Mouse (Mus musculus) CH12.LX (cell line): ENCODE data around the gene Ankrd17. TPM values are rescaled to one million over a fixed set of nuclear protein-coding genes. Genes with fewer than 3 reads are reported as not detected.

Source experiments
- DNase-seq: peaks from one replicate; pipeline ENCODE4 v3.0.0-alpha.2; 2013; ENCODE audit errors: extremely low read depth
- H3K27ac ChIP-seq: 2 replicates; pipeline ENCODE4 v1.5.1; 2012; ENCODE audit warnings: low read depth, mild to moderate bottlenecking, control low read depth, moderate library complexity; ENCODE audit not compliant: insufficient read depth
- H3K27me3 ChIP-seq: replicated peaks from 2 replicates; pipeline ENCODE3; 2012; ENCODE audit warnings: inconsistent platforms
- H3K36me3 ChIP-seq, 2 experiments: replicated peaks in 1 of 2; 2 replicates each; pipeline versions ENCODE3 to v1.6.1; 2012; ENCODE audit warnings: inconsistent platforms in 1 of 2, low read length in 1 of 2, mild to moderate bottlenecking in 1 of 2, mixed read lengths in 1 of 2, moderate library complexity in 1 of 2; ENCODE audit not compliant: control insufficient read depth in 1 of 2, insufficient read depth in 1 of 2
- H3K4me1 ChIP-seq, 2 experiments: 2 replicates each; pipeline ENCODE4 v1.6.1; 2012; ENCODE audit warnings: inconsistent platforms in 1 of 2, moderate library complexity in 1 of 2; ENCODE audit not compliant: insufficient read depth in 2 of 2, control insufficient read depth in 1 of 2
- H3K4me2 ChIP-seq: 2 replicates; pipeline ENCODE4 v1.6.1; 2012; ENCODE audit warnings: low read depth, mild to moderate bottlenecking, control low read depth; ENCODE audit not compliant: poor library complexity, insufficient read depth, severe bottlenecking
- H3K4me3 ChIP-seq, 3 experiments: fragments of 150-350 bp in 1 of 3; sonication (generic) in 1 of 3; replicated peaks in 1 of 3; 2 replicates each; pipeline versions ENCODE3 to v1.5.1; 2011 to 2012; ENCODE audit warnings: low read depth in 2 of 3, low read length in 2 of 3, mild to moderate bottlenecking in 2 of 3, moderate library complexity in 2 of 3, control low read depth in 1 of 3, improper control_type of control experiment in 1 of 3, inconsistent platforms in 1 of 3, mixed read lengths in 1 of 3; ENCODE audit not compliant: poor library complexity in 1 of 3
- H3K79me2 ChIP-seq: replicated peaks from 2 replicates; pipeline ENCODE4 v1.6.1; 2012; ENCODE audit warnings: mild to moderate bottlenecking, moderate library complexity; ENCODE audit not compliant: control insufficient read depth, poor library complexity, insufficient read depth, severe bottlenecking; ENCODE audit errors: extremely low read depth
- H3K9ac ChIP-seq: 2 replicates; pipeline ENCODE4 v1.6.1; 2012; ENCODE audit warnings: low read depth, mild to moderate bottlenecking, control low read depth, moderate library complexity; ENCODE audit not compliant: insufficient read depth
- H3K9me3 ChIP-seq: replicated peaks from 2 replicates; pipeline ENCODE3; 2012; ENCODE audit warnings: low read length, inconsistent platforms, mixed read lengths
- BHLHE40 ChIP-seq: IDR thresholded peaks from 2 replicates; pipeline ENCODE4 v1.6.1; 2011; ENCODE audit warnings: mild to moderate bottlenecking, low read depth, low read length, improper control_type of control experiment
- CHD1 ChIP-seq: IDR thresholded peaks from 2 replicates; pipeline ENCODE4 v1.6.1; 2012; ENCODE audit warnings: low read depth, low read length, improper control_type of control experiment, inconsistent platforms
- CHD2 ChIP-seq: IDR thresholded peaks from 2 replicates; pipeline ENCODE4 v1.6.1; 2011; ENCODE audit warnings: low read length, improper control_type of control experiment
- CTCF ChIP-seq, 2 experiments: IDR thresholded peaks in 1 of 2; conservative IDR thresholded peaks in 1 of 2; 2 replicates each; pipeline ENCODE4 v1.5.1; 2011 to 2012; ENCODE audit warnings: low read depth in 2 of 2, low read length in 2 of 2, improper control_type of control experiment in 1 of 2, inconsistent platforms in 1 of 2, mild to moderate bottlenecking in 1 of 2, moderate library complexity in 1 of 2
- E2F4 ChIP-seq: IDR thresholded peaks from 2 replicates; pipeline ENCODE4 v1.6.1; 2011; ENCODE audit warnings: low read depth, low read length, improper control_type of control experiment; ENCODE audit not compliant: insufficient replicate concordance
- ELF1 ChIP-seq: IDR thresholded peaks from 2 replicates; pipeline ENCODE4 v1.6.1; 2014; ENCODE audit warnings: low read depth, mild to moderate bottlenecking, inconsistent platforms, low read length, improper control_type of control experiment
- EP300 ChIP-seq: IDR thresholded peaks from 2 replicates; pipeline ENCODE4 v1.6.1; 2011; ENCODE audit warnings: low read length, improper control_type of control experiment
- ETS1 ChIP-seq: conservative IDR thresholded peaks from 2 replicates; pipeline ENCODE4 v1.6.1; 2012; ENCODE audit warnings: low read depth, mild to moderate bottlenecking, inconsistent platforms, low read length, improper control_type of control experiment, moderate library complexity
- GABPA ChIP-seq: IDR thresholded peaks from 2 replicates; pipeline ENCODE4 v1.6.1; 2012; ENCODE audit warnings: low read depth, low read length, improper control_type of control experiment, inconsistent platforms; ENCODE audit not compliant: insufficient replicate concordance
- HCFC1 ChIP-seq: IDR thresholded peaks from 2 replicates; pipeline ENCODE4 v1.6.1; 2012; ENCODE audit warnings: low read depth, mild to moderate bottlenecking, inconsistent platforms, low read length, improper control_type of control experiment
- IRF4 ChIP-seq: IDR thresholded peaks from 2 replicates; pipeline ENCODE4 v1.6.1; 2014; ENCODE audit warnings: low read depth, mild to moderate bottlenecking, inconsistent platforms, low read length, improper control_type of control experiment
- JUN ChIP-seq: IDR thresholded peaks from 2 replicates; pipeline ENCODE4 v1.6.1; 2011; ENCODE audit warnings: low read depth, mild to moderate bottlenecking, low read length, improper control_type of control experiment, moderate library complexity; ENCODE audit not compliant: insufficient read depth
- JUND ChIP-seq: conservative IDR thresholded peaks from 2 replicates; pipeline ENCODE4 v1.6.1; 2011; ENCODE audit warnings: low read depth, low read length, improper control_type of control experiment
- KAT2A ChIP-seq: IDR thresholded peaks from 2 replicates; pipeline ENCODE4 v1.6.1; 2012; ENCODE audit warnings: low read length, improper control_type of control experiment, inconsistent platforms; ENCODE audit not compliant: insufficient replicate concordance
- MAX ChIP-seq: IDR thresholded peaks from 2 replicates; pipeline ENCODE4 v1.6.1; 2011; ENCODE audit warnings: low read length, improper control_type of control experiment
- MAZ ChIP-seq: IDR thresholded peaks from 2 replicates; pipeline ENCODE4 v1.6.1; 2012; ENCODE audit warnings: low read depth, mild to moderate bottlenecking, inconsistent platforms, low read length, improper control_type of control experiment, moderate library complexity
- MEF2A ChIP-seq: IDR thresholded peaks from 2 replicates; pipeline ENCODE4 v1.6.1; 2014; ENCODE audit warnings: low read depth, mild to moderate bottlenecking, inconsistent platforms, low read length, improper control_type of control experiment, borderline replicate concordance
- MXI1 ChIP-seq: IDR thresholded peaks from 2 replicates; pipeline ENCODE4 v1.6.1; 2011; ENCODE audit warnings: mild to moderate bottlenecking, low read depth, low read length, improper control_type of control experiment
- MYC ChIP-seq: IDR thresholded peaks from 2 replicates; pipeline ENCODE4 v1.6.1; 2011; ENCODE audit warnings: low read depth, mild to moderate bottlenecking, improper control_type of control experiment, low read length
- NELFE ChIP-seq: IDR thresholded peaks from 2 replicates; pipeline ENCODE4 v1.6.1; 2011; ENCODE audit warnings: low read depth, low read length, improper control_type of control experiment
- NRF1 ChIP-seq: IDR thresholded peaks from 2 replicates; pipeline ENCODE4 v1.6.1; 2014; ENCODE audit warnings: low read depth, mild to moderate bottlenecking, inconsistent platforms, low read length, improper control_type of control experiment, moderate library complexity
- PAX5 ChIP-seq: IDR thresholded peaks from 2 replicates; pipeline ENCODE4 v1.6.1; 2012; ENCODE audit warnings: low read length, inconsistent platforms, mixed read lengths
- POLR2A ChIP-seq: IDR thresholded peaks from 2 replicates; pipeline ENCODE4 v1.6.1; 2011; ENCODE audit warnings: low read depth, mild to moderate bottlenecking, improper control_type of control experiment, low read length
- POLR2AphosphoS2 ChIP-seq: IDR thresholded peaks from 2 replicates; pipeline ENCODE4 v1.6.1; 2011; ENCODE audit warnings: low read depth, low read length, improper control_type of control experiment
- RCOR1 ChIP-seq: conservative IDR thresholded peaks from 2 replicates; pipeline ENCODE4 v1.6.1; 2012; ENCODE audit warnings: low read depth, mild to moderate bottlenecking, inconsistent platforms, low read length, improper control_type of control experiment
- SIN3A ChIP-seq: IDR thresholded peaks from 2 replicates; pipeline ENCODE4 v1.6.1; 2012; ENCODE audit warnings: low read length, improper control_type of control experiment, inconsistent platforms
- SMC3 ChIP-seq: IDR thresholded peaks from 2 replicates; pipeline ENCODE4 v1.6.1; 2011; ENCODE audit warnings: low read depth, low read length, improper control_type of control experiment
- TBP ChIP-seq: conservative IDR thresholded peaks from 2 replicates; pipeline ENCODE4 v1.6.1; 2011; ENCODE audit warnings: low read depth, low read length, improper control_type of control experiment
- TCF12 ChIP-seq: IDR thresholded peaks from 2 replicates; pipeline ENCODE4 v1.6.1; 2014; ENCODE audit warnings: low read depth, mild to moderate bottlenecking, inconsistent platforms, low read length, improper control_type of control experiment
- UBTF ChIP-seq: IDR thresholded peaks from 2 replicates; pipeline ENCODE4 v1.6.1; 2012; ENCODE audit warnings: low read depth, mild to moderate bottlenecking, inconsistent platforms, low read length, improper control_type of control experiment, moderate library complexity
- USF2 ChIP-seq: conservative IDR thresholded peaks from 2 replicates; pipeline ENCODE4 v1.6.1; 2011; ENCODE audit warnings: low read depth, low read length, improper control_type of control experiment
- ZC3H11A ChIP-seq: IDR thresholded peaks from 2 replicates; pipeline ENCODE4 v1.6.1; 2012; ENCODE audit warnings: low read depth, mild to moderate bottlenecking, inconsistent platforms, low read length, improper control_type of control experiment
- ZMIZ1 ChIP-seq: IDR thresholded peaks from 2 replicates; pipeline ENCODE4 v1.6.1; 2012; ENCODE audit warnings: low read depth, mild to moderate bottlenecking, inconsistent platforms, low read length, improper control_type of control experiment
- ZNF384 ChIP-seq: IDR thresholded peaks from 2 replicates; pipeline ENCODE4 v1.6.1; 2012; ENCODE audit warnings: low read depth, low read length, improper control_type of control experiment, inconsistent platforms
- dilution Hi-C: fragments of 300-500 bp; cut with MboI; formaldehyde crosslinking; loops from 2 replicates; pipeline ENCODE4 v1.14.3; 2020; ENCODE audit warnings: low sequenced_read_pairs; ENCODE audit not compliant: extremely low pct_unique_long_range_greater_than_20kb, extremely low pct_ligation_motif_present
- in situ Hi-C: fragments of 300-500 bp; cut with MboI; formaldehyde crosslinking; loops from 3 replicates; pipeline ENCODE4 v1.14.3; 2019; ENCODE audit warnings: low sequenced_read_pairs, low pct_ligation_motif_present, low pct_unique_long_range_greater_than_20kb, mixed read lengths
- polyA plus RNA-seq: library from polyadenylated mRNA; unstranded; fragments of >175 nt; gene quantifications from 2 replicates; pipeline ENCODE4 v1.2.1, GENCODE M21; 2012; ENCODE audit warnings: low read depth; ENCODE audit not compliant: insufficient read length
- total RNA-seq, 2 experiments: library from RNA; depleted of rRNA; stranded (reverse); fragments of 300-350 nt in 1 of 2; fragments of >200 nt in 1 of 2; gene quantifications; 2 replicates each; pipeline ENCODE4 v1.2.3; 2012 to 2014

The Ankrd17 gene
- 36.3 and 39.0 TPM in 2 replicates for total RNA-seq (2012; rRNA removed)
- total RNA-seq (2014; rRNA removed): 29.8 and 31.7 TPM in 2 replicates
- polyA plus RNA-seq: 62.6 and 71.5 TPM in 2 replicates

- dilution Hi-C loops: no loop called here
- peak; percentile 85 for DNase-seq
- peaks cover 0 to 18% of the 10 kb centered on the region in 2 experiments for H3K36me3 ChIP-seq
- H3K27ac ChIP-seq: peak within 1 kb of the TSS; percentile 89
- H3K4me1 ChIP-seq: peaks cover 0 to 31% of the 10 kb centered on the region in 2 experiments; a peak in 2 of 4 replicates
- peak within 1 kb of the TSS; percentile 82 for H3K4me2 ChIP-seq
- peaks cover 3% of the 10 kb centered on the region for H3K9me3 ChIP-seq
- peak within 1 kb of the TSS; percentile 85 for H3K9ac ChIP-seq
- peak; percentile 86 for TF ChIP-seq TCF12
- TF ChIP-seq USF2: no peak
- TF ChIP-seq KAT2A: peak; percentile 80; the same call in 1 of the 2 replicates
- TF ChIP-seq E2F4: 0 out of 2 replicates have a peak, but pooled peaks have one; percentile 16
- TF ChIP-seq NELFE: peak; percentile 93
- no peak for TF ChIP-seq ZNF384
- TF ChIP-seq POLR2A: peak; percentile 93
- peak; percentile 85 for TF ChIP-seq HCFC1
- peak; percentile 79; the same call in 1 of the 2 replicates for TF ChIP-seq POLR2AphosphoS2
- TF ChIP-seq MYC: 0 out of 2 replicates have a peak, but pooled peaks have one; percentile 17
- TF ChIP-seq RCOR1: no peak
- TF ChIP-seq CHD1: peak; percentile 89
- no peak for TF ChIP-seq JUND
- peak; percentile 10; the same call in 1 of the 2 replicates for TF ChIP-seq GABPA
- TF ChIP-seq IRF4: peak; percentile 25
- no peak for TF ChIP-seq CTCF (conservative IDR thresholded peaks at IDR 0.05 in 1 of 2, IDR thresholded peaks at IDR 0.05 in 1 of 2; ENCODE audit: low read depth in 2 of 2, low read length in 2 of 2)
- TF ChIP-seq BHLHE40: 0 out of 2 replicates have a peak, but pooled peaks have one; percentile 5
- peak; percentile 92 for TF ChIP-seq MAZ
- peak; percentile 95 for TF ChIP-seq SIN3A
- no peak for TF ChIP-seq ETS1
- peak; percentile 92 for TF ChIP-seq ELF1
- no peak for TF ChIP-seq MAX
- TF ChIP-seq TBP: 0 out of 2 replicates have a peak, but pooled peaks have one; percentile 48
- TF ChIP-seq SMC3: no peak
- peak; percentile 77 for TF ChIP-seq NRF1
- peak; percentile 61; the same call in 1 of the 2 replicates for TF ChIP-seq MEF2A
- TF ChIP-seq MXI1: peak; percentile 76
- peak; percentile 86 for TF ChIP-seq ZMIZ1
- peak; percentile 91 for TF ChIP-seq CHD2
- no peak for TF ChIP-seq ZC3H11A
- TF ChIP-seq EP300: no peak
- peak; percentile 43; the same call in 1 of the 2 replicates for TF ChIP-seq UBTF
- TF ChIP-seq JUN: no peak
- TF ChIP-seq PAX5: no peak
- TF ChIP-seq, all 38 proteins: peak for 22
- Histone ChIP-seq H3K27me3 (no peaks in the 10 kb centered on the region), H3K79me2 (peaks cover 46% of the 10 kb centered on the region), H3K4me3 (peak within 1 kb of the TSS; percentile 98 to 100 (median 99))
- in situ Hi-C loops: loop anchor here (10.0 kb wide), 1 partner anchor 142 kb away; the partner anchor contains the start of gene Cox18
Measured at GRCm38 (mm10) chr5:90366121-90367066, at the start of gene Ankrd17. Ankrd17 (minus strand) TSS chr5:90366577.
